Comparison of ENCODE assay signal across 10 mouse cellular contexts in genomic region chr12:83713749-83714148, GRCm38 (mm10). TPM values are rescaled to one million over a fixed set of nuclear protein-coding genes. Genes with fewer than 3 reads are reported as not detected.
A peak's percentile ranks its signal among the peaks of the same experiment; 100 is the strongest.
DNase-seq lines count a peak whose midpoint lies in the region; ATAC-seq and TF ChIP-seq lines count a peak whose summit lies in the region.
"Had no signal": no experiment of that assay in that cellular context is flagged by ENCODE, and none has a peak within 500 bp of the region (broad histone marks: within the 10 kb centered on the region; RNA-seq: fewer than 3 reads in every experiment).

No protein-coding gene starts in this region.

- H3K9ac ChIP-seq in kidney, embryonic 14.5 days (ENCODE audit: low read depth, low read length), result no peak overlapping the region
- H3K9ac ChIP-seq: midbrain, embryonic 12.5 days had no signal

- H3K4me1 ChIP-seq in kidney, embryonic 14.5 days (ENCODE audit: control insufficient read depth, insufficient read depth, low read length), result no peaks in the 10 kb centered on the region
- H3K4me1 ChIP-seq in G1E (ENCODE audit: insufficient read depth, low read depth, low read length), result peaks cover 6% of the 10 kb centered on the region
- H3K4me1 ChIP-seq: midbrain, embryonic 12.5 days had no signal

- H3K4me3 ChIP-seq in kidney, embryonic 14.5 days (ENCODE audit: low read length), result no peak overlapping the region
- H3K4me3 ChIP-seq in G1E (ENCODE audit: low read depth, low read length), result no peak overlapping the region
- H3K4me3 ChIP-seq: midbrain, embryonic 12.5 days had no signal

- TF ChIP-seq CTCF in G1E (IDR thresholded peaks at IDR 0.05; ENCODE audit: low read depth, low read length), result peak; percentile 33; the same call in 1 of the 2 replicates

- no peaks in the 10 kb centered on the region for H3K27me3 ChIP-seq in kidney, embryonic 14.5 days (ENCODE audit: control insufficient read depth, insufficient read depth, low read length)
- H3K27me3 ChIP-seq in G1E (ENCODE audit: insufficient read depth, low read length), result no peaks in the 10 kb centered on the region
- H3K27me3 ChIP-seq: midbrain, embryonic 12.5 days had no signal

- H3K36me3 ChIP-seq in kidney, embryonic 14.5 days (ENCODE audit: control insufficient read depth, insufficient read depth, low read length), result peaks cover 57% of the 10 kb centered on the region
- peaks cover 94% of the 10 kb centered on the region for H3K36me3 ChIP-seq in G1E (replicated peaks)

- peak; percentile 36 for DNase-seq in adrenal gland, adult 2 months
- no peak for DNase-seq in adrenal gland, adult 8-10 months
- DNase-seq in kidney, postnatal 10 days, result peak; percentile 67
- DNase-seq in G1E (ENCODE audit: low spot score), result peak; percentile 57
- DNase-seq in left cerebral cortex, postnatal 14 days (ENCODE audit: low spot score in 2 of 2), result peak; percentile 77 to 89
- peak; percentile 24 for DNase-seq in thymus, postnatal 4 days

- intact Hi-C loops in left cerebral cortex, postnatal 14 days (cut with DNase I), result loop anchor here (2.0 to 10.0 kb wide), 3 partner anchors 57 to 341 kb away; partner anchors contain the start of genes Acot3 and Riox1

- WGBS in kidney, embryonic 14.5 days, result 52% methylated on average over 2 of the region's 2 CpGs

- no peaks in the 10 kb centered on the region for H3K9me3 ChIP-seq in kidney, embryonic 14.5 days (ENCODE audit: control insufficient read depth, low read length)
- H3K9me3 ChIP-seq in G1E (replicated peaks), result no peaks in the 10 kb centered on the region
- H3K9me3 ChIP-seq: midbrain, embryonic 12.5 days had no signal

- no peak; the same call in 1 of the 2 replicates for ATAC-seq in kidney, embryonic 14.5 days (ENCODE audit: low FRiP score, low TSS enrichment)
- 0 out of 2 replicates have a peak, but pooled peaks have one; percentile 34 for ATAC-seq in G1E (ENCODE audit: extremely low read depth, insufficient number of reproducible peaks, low FRiP score, poor library complexity, severe bottlenecking)
- ATAC-seq in common myeloid progenitor, adult 5-6 weeks (replicated peaks; ENCODE audit: low read depth, poor library complexity, severe bottlenecking), result peak; percentile 66; the same call in 1 of the 2 replicates

- no peak overlapping the region for H3K4me2 ChIP-seq in kidney, embryonic 14.5 days (replicated peaks; ENCODE audit: low read depth, low read length)
- H3K4me2 ChIP-seq: midbrain, embryonic 12.5 days had no signal

- H3K27ac ChIP-seq in kidney, embryonic 14.5 days (ENCODE audit: low read depth, low read length), result no peak overlapping the region
- H3K27ac ChIP-seq: midbrain, embryonic 12.5 days had no signal

RNA-seq across cellular contexts. Expression of gene Psen1, which starts 25.8 kb away (rescaled TPM):
- total RNA-seq in adrenal gland, adult 2 months (2021), result 10 to 100 TPM; 64.4 to 97.6 TPM
- 9.7 and 15.6 TPM in 2 replicates for polyA plus RNA-seq in adrenal gland, adult 2 months (2012; rRNA removed)
- 10 to 100 TPM; 71.4 to 81.3 (median 73.0) TPM for total RNA-seq in adrenal gland, adult 8-10 months (2022)
- polyA plus RNA-seq in kidney, embryonic 14.5 days (2014; fragmentation: Nextera tagmentation; extraction: Ambion mirVana), result 43.2 and 72.9 TPM in 2 replicates
- 123 and 134 TPM in 2 replicates for total RNA-seq in G1E (2014; fragmentation: Nextera tagmentation)
- 59.8 and 74.3 TPM in 2 replicates for total RNA-seq in G1E (2017)
- polyA plus RNA-seq in G1E (2012), result 26.3 and 32.5 TPM in 2 replicates
- 61.5 and 71.2 TPM in 2 replicates for total RNA-seq in common myeloid progenitor, adult 5-6 weeks (2017)
- total RNA-seq in left cerebral cortex, postnatal 14 days (2021), result 10 to 100 TPM; 61.9 to 63.5 TPM

RNA-seq across cellular contexts. Expression of gene Papln, which starts 49.7 kb away (rescaled TPM):
- total RNA-seq in adrenal gland, adult 2 months (2021), result 1 to 10 TPM; 1.3 to 2.0 TPM
- 5.0 and 6.1 TPM in 2 replicates for polyA plus RNA-seq in adrenal gland, adult 2 months (2012; rRNA removed)
- 1 to 10 TPM; 2.4 to 4.1 (median 3.2) TPM for total RNA-seq in adrenal gland, adult 8-10 months (2022)
- polyA plus RNA-seq in kidney, embryonic 14.5 days (2014; fragmentation: Nextera tagmentation; extraction: Ambion mirVana), result 0.31 and 0.53 TPM in 2 replicates
- total RNA-seq in G1E (2014; fragmentation: Nextera tagmentation) (not detected in 2 replicates), G1E (2017) (0.05 and 0.06 TPM in 2 replicates)
- 0.03 and 0.07 TPM in 2 replicates for polyA plus RNA-seq in G1E (2012)
- 0.05 TPM in 1 of 2 replicates, not detected in the other for total RNA-seq in common myeloid progenitor, adult 5-6 weeks (2017)
- total RNA-seq in left cerebral cortex, postnatal 14 days (2021), result 10 to 100 TPM; 14.4 TPM
- polyA plus RNA-seq: C2C12 had no signal
